Mouse (Mus musculus): ENCODE measurements at regions not wholly inside any gene's neighbourhood (a gene's known extent, or its start where the extent isn't known, plus 50 kb on each side); places are given as distances from the start of the nearest gene placed in this dataset.

- ATAC-seq (no peak), DNase-seq (no peak)
- Histone ChIP-seq H3K4me1 (ENCODE audit: insufficient read depth) (peaks cover 14% of the 10 kb centered on the region), H3K9ac (replicated peaks) (no peak overlapping the region), H3K27me3 (ENCODE audit: insufficient read depth, low read length) (no peaks in the 10 kb centered on the region), H3K4me2 (ENCODE audit: low read depth, low read length) (no peak overlapping the region), H3K4me3 (ENCODE audit: low read depth, low read length) (no peak overlapping the region), H3K9me3 (ENCODE audit: low read length) (no peaks in the 10 kb centered on the region), H3K27ac (ENCODE audit: low read depth) (no peak overlapping the region; the same call in 1 of the 2 replicates), H3K36me3 (replicated peaks; ENCODE audit: insufficient read depth, low read length) (no peaks in the 10 kb centered on the region)
- WGBS (ENCODE audit: insufficient replicate concordance) = 77% methylated on average over 4 of the region's 4 CpGs
- TF ChIP-seq CTCF (IDR thresholded peaks at IDR 0.05; ENCODE audit: low read depth) (no peak), EP300 (IDR thresholded peaks at IDR 0.05; ENCODE audit: low read depth) (no peak)
Observed at GRCm38 (mm10) chr3:37903021-37903420, 178.7 kb upstream of the Gm5148 start.

DNA sequence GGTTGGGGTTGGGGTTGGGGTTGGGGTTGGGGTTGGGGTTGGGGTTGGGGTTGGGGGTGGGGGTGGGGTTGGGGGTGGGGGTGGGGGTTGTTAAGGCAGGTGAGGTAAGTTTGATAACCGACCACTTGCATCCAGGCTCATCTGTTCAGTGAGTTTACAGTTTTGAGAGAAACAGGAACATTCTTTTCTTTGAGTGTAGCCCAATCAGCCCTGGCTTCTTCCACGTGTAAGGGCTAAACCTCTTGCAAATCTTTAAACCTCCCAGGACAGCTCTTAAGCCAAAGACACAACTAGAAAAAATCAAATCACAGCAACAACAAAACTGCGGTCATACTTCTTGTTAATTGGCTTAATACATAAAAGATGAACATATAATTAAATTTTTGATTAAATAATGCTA lies 173.1 kb upstream of the Gm5148 start:
- TF ChIP-seq CTCF (IDR thresholded peaks at IDR 0.05; ENCODE audit: low read depth) (no peak), EP300 (IDR thresholded peaks at IDR 0.05; ENCODE audit: low read depth) (no peak)
- 36% methylated on average over 3 of the region's 3 CpGs for WGBS (ENCODE audit: insufficient replicate concordance)
- H3K4me1 ChIP-seq (ENCODE audit: insufficient read depth) = 0 out of 2 replicates have a peak, but pooled peaks cover 6% of the 10 kb centered on the region
- H3K27me3 ChIP-seq (ENCODE audit: insufficient read depth, low read length) = no peaks in the 10 kb centered on the region
- no peaks in the 10 kb centered on the region; the same call in 1 of the 2 replicates for H3K9me3 ChIP-seq (ENCODE audit: low read length)
- peak overlapping the region; percentile 40; the same call in 1 of the 2 replicates for H3K4me2 ChIP-seq (ENCODE audit: low read depth, low read length)
- no peak overlapping the region for H3K9ac ChIP-seq (replicated peaks)
- no peak for ATAC-seq
- DNase-seq = no peak
- H3K27ac ChIP-seq (ENCODE audit: low read depth) = no peak overlapping the region
- H3K36me3 ChIP-seq (replicated peaks; ENCODE audit: insufficient read depth, low read length) = no peaks in the 10 kb centered on the region
- H3K4me3 ChIP-seq (ENCODE audit: low read depth, low read length) = no peak overlapping the region

GRCm38 (mm10) chr3:37896821-37897311 lies 172.6 kb upstream of the Gm5148 start:
- no peaks in the 10 kb centered on the region; the same call in 1 of the 2 replicates for H3K9me3 ChIP-seq (ENCODE audit: low read length)
- no peak overlapping the region for H3K4me3 ChIP-seq (ENCODE audit: low read depth, low read length)
- H3K36me3 ChIP-seq (replicated peaks; ENCODE audit: insufficient read depth, low read length) = no peaks in the 10 kb centered on the region
- no peak overlapping the region for H3K9ac ChIP-seq (replicated peaks)
- no peak for TF ChIP-seq EP300 (IDR thresholded peaks at IDR 0.05; ENCODE audit: low read depth)
- no peak for TF ChIP-seq CTCF (IDR thresholded peaks at IDR 0.05; ENCODE audit: low read depth)
- H3K4me2 ChIP-seq (ENCODE audit: low read depth, low read length) = peak overlapping the region; percentile 40
- H3K4me1 ChIP-seq (ENCODE audit: insufficient read depth) = 0 out of 2 replicates have a peak, but pooled peaks cover 6% of the 10 kb centered on the region
- DNase-seq (peak; percentile 21), ATAC-seq (no peak)
- WGBS (ENCODE audit: insufficient replicate concordance) = 10% methylated on average over 17 of the region's 17 CpGs
- no peaks in the 10 kb centered on the region for H3K27me3 ChIP-seq (ENCODE audit: insufficient read depth, low read length)
- no peak overlapping the region; the same call in 1 of the 2 replicates for H3K27ac ChIP-seq (ENCODE audit: low read depth)

- H3K27ac ChIP-seq (ENCODE audit: low read depth) = no peak overlapping the region
- H3K4me2 ChIP-seq (ENCODE audit: low read depth, low read length) = no peak overlapping the region
- no peak overlapping the region for H3K9ac ChIP-seq (replicated peaks)
- no peaks in the 10 kb centered on the region for H3K36me3 ChIP-seq (replicated peaks; ENCODE audit: insufficient read depth, low read length)
- 0 out of 2 replicates have a peak, but pooled peaks cover 6% of the 10 kb centered on the region for H3K4me1 ChIP-seq (ENCODE audit: insufficient read depth)
- no peaks in the 10 kb centered on the region for H3K27me3 ChIP-seq (ENCODE audit: insufficient read depth, low read length)
- DNase-seq (no peak), ATAC-seq (no peak)
- no peak overlapping the region for H3K4me3 ChIP-seq (ENCODE audit: low read depth, low read length)
- WGBS (ENCODE audit: insufficient replicate concordance) = 77% methylated on average over 2 of the region's 2 CpGs
- TF ChIP-seq CTCF (IDR thresholded peaks at IDR 0.05; ENCODE audit: low read depth) = no peak
- TF ChIP-seq EP300 (IDR thresholded peaks at IDR 0.05; ENCODE audit: low read depth) = no peak
- no peaks in the 10 kb centered on the region; the same call in 1 of the 2 replicates for H3K9me3 ChIP-seq (ENCODE audit: low read length)
Observed at GRCm38 (mm10) chr3:37894599-37894998, 170.3 kb upstream of the Gm5148 start.

GRCm38 (mm10) chr3:37890202-37890601 lies 165.9 kb upstream of the Gm5148 start:
- no peak for DNase-seq
- no peak for ATAC-seq
- Histone ChIP-seq H3K4me1 (ENCODE audit: insufficient read depth) (peaks cover 3% of the 10 kb centered on the region; the same call in 1 of the 2 replicates), H3K9me3 (ENCODE audit: low read length) (no peaks in the 10 kb centered on the region; the same call in 1 of the 2 replicates), H3K4me2 (ENCODE audit: low read depth, low read length) (no peak overlapping the region), H3K4me3 (ENCODE audit: low read depth, low read length) (no peak overlapping the region), H3K36me3 (replicated peaks; ENCODE audit: insufficient read depth, low read length) (no peaks in the 10 kb centered on the region), H3K27ac (ENCODE audit: low read depth) (no peak overlapping the region), H3K27me3 (ENCODE audit: insufficient read depth, low read length) (no peaks in the 10 kb centered on the region), H3K9ac (replicated peaks) (no peak overlapping the region)
- TF ChIP-seq EP300 (IDR thresholded peaks at IDR 0.05; ENCODE audit: low read depth) (no peak), CTCF (IDR thresholded peaks at IDR 0.05; ENCODE audit: low read depth) (no peak)
- 67% methylated on average over 1 of the region's 1 CpGs for WGBS (ENCODE audit: insufficient replicate concordance)

- H3K9me3 ChIP-seq (ENCODE audit: low read length) = no peaks in the 10 kb centered on the region; the same call in 1 of the 2 replicates
- ATAC-seq (peak; percentile 5; the same call in 1 of the 2 replicates), DNase-seq (no peak)
- whole genome bisulfite sequencing (ENCODE audit: insufficient replicate concordance) = 51% methylated on average over 6 of the region's 6 CpGs
- no peak overlapping the region for H3K4me3 ChIP-seq (ENCODE audit: low read depth, low read length)
- no peaks in the 10 kb centered on the region for H3K27me3 ChIP-seq (ENCODE audit: insufficient read depth, low read length)
- H3K9ac ChIP-seq (replicated peaks) = no peak overlapping the region
- H3K4me2 ChIP-seq (ENCODE audit: low read depth, low read length) = peak overlapping the region; percentile 16; the same call in 1 of the 2 replicates
- H3K36me3 ChIP-seq (replicated peaks; ENCODE audit: insufficient read depth, low read length) = no peaks in the 10 kb centered on the region
- TF ChIP-seq CTCF (IDR thresholded peaks at IDR 0.05; ENCODE audit: low read depth) (no peak), EP300 (IDR thresholded peaks at IDR 0.05; ENCODE audit: low read depth) (no peak)
- peak overlapping the region; percentile 60; the same call in 1 of the 2 replicates for H3K27ac ChIP-seq (ENCODE audit: low read depth)
- H3K4me1 ChIP-seq (ENCODE audit: insufficient read depth) = peaks cover 3% of the 10 kb centered on the region; the same call in 1 of the 2 replicates
Observed at GRCm38 (mm10) chr3:37888455-37888854, 164.2 kb upstream of the Gm5148 start.
